Mouse (Mus musculus): ENCODE measurements around the gene Ube2d3.

DNA sequence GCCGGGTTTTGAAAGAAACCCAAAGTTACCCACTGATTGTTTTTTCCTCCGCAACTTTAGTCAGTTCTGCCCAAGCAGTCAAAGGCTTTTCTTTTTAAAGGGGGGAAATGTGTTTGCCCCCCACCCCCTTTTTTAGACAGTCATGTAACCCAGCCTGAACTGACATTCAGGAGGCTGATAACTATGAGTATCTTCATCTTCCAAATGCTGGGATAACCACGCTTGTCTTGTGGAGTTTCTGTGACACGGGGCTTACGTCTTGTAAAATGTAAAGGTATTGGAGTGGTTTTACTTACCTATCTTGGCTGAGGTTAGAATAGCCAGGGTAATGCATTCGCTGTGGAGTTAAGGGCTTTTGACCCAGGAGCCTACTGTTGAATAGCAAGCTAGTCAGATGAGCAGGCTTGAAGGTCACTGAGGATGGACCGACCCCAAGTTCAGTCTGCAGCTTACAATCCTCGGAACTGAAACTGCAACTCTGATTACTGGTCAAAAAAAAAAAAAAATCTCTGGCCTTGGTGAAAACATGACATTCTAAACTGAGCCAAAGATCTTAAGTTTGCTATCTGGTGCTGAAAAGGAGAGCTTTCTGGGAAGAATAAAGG lies 14.2 kb upstream of the Ube2d3 start, which contains the start of gene Cisd2:
- no peak for TF ChIP-seq CTCF (IDR thresholded peaks at IDR 0.05; ENCODE audit: low read depth)
- TF ChIP-seq EP300 (optimal IDR thresholded peaks at IDR 0.05) = no peak

Data from stomach, postnatal 0 days (tissue).